Mouse (Mus musculus): ENCODE measurements at regions not wholly inside any gene's neighbourhood (a gene's known extent, or its start where the extent isn't known, plus 50 kb on each side); places are given as distances from the start of the nearest gene placed in this dataset.

GRCm38 (mm10) chr10:96761601-96762000 is 144.8 kb downstream of the Btg1 start:
- no peak overlapping the region for H3K4me3 ChIP-seq (ENCODE audit: low read depth, low read length)
- ATAC-seq (replicated peaks; ENCODE audit: insufficient number of reproducible peaks, low FRiP score, low TSS enrichment, low read depth) (no peak), DNase-seq (ENCODE audit: low spot score) (no peak)
- 91% methylated on average over 8 of the region's 8 CpGs for WGBS
- no peak overlapping the region for H3K9ac ChIP-seq (replicated peaks; ENCODE audit: low read length)
- H3K27ac ChIP-seq (replicated peaks; ENCODE audit: low read depth, low read length), result no peak overlapping the region
- H3K36me3 ChIP-seq (replicated peaks; ENCODE audit: control insufficient read depth, insufficient read depth, low read depth, low read length), result no peaks in the 10 kb centered on the region
- no peaks in the 10 kb centered on the region for H3K9me3 ChIP-seq (replicated peaks; ENCODE audit: control insufficient read depth, low read length)
- H3K27me3 ChIP-seq (ENCODE audit: control insufficient read depth, insufficient read depth, low read length), result no peaks in the 10 kb centered on the region
- no peaks in the 10 kb centered on the region for H3K4me1 ChIP-seq (ENCODE audit: control insufficient read depth, insufficient read depth, low read length)
- H3K4me2 ChIP-seq (ENCODE audit: low read depth, low read length), result no peak overlapping the region

- Histone ChIP-seq H3K9ac (replicated peaks; ENCODE audit: low read length) (no peak overlapping the region), H3K4me2 (ENCODE audit: low read depth, low read length) (no peak overlapping the region), H3K27ac (replicated peaks; ENCODE audit: low read depth, low read length) (no peak overlapping the region), H3K4me1 (ENCODE audit: control insufficient read depth, insufficient read depth, low read length) (no peaks in the 10 kb centered on the region), H3K9me3 (replicated peaks; ENCODE audit: control insufficient read depth, low read length) (no peaks in the 10 kb centered on the region), H3K27me3 (ENCODE audit: control insufficient read depth, insufficient read depth, low read length) (no peaks in the 10 kb centered on the region), H3K36me3 (replicated peaks; ENCODE audit: control insufficient read depth, insufficient read depth, low read depth, low read length) (no peaks in the 10 kb centered on the region), H3K4me3 (ENCODE audit: low read depth, low read length) (no peak overlapping the region)
- 70% methylated on average over 5 of the region's 5 CpGs for WGBS
- DNase-seq (ENCODE audit: low spot score) (no peak), ATAC-seq (replicated peaks; ENCODE audit: insufficient number of reproducible peaks, low FRiP score, low TSS enrichment, low read depth) (no peak)
These were observed 148.8 kb downstream of the Btg1 start for GRCm38 (mm10) chr10:96765626-96766025.

- Histone ChIP-seq H3K27ac (replicated peaks; ENCODE audit: low read depth, low read length) (no peak overlapping the region), H3K4me2 (ENCODE audit: low read depth, low read length) (no peak overlapping the region), H3K9me3 (replicated peaks; ENCODE audit: control insufficient read depth, low read length) (no peaks in the 10 kb centered on the region), H3K4me3 (ENCODE audit: low read depth, low read length) (no peak overlapping the region), H3K36me3 (replicated peaks; ENCODE audit: control insufficient read depth, insufficient read depth, low read depth, low read length) (no peaks in the 10 kb centered on the region), H3K27me3 (ENCODE audit: control insufficient read depth, insufficient read depth, low read length) (no peaks in the 10 kb centered on the region), H3K4me1 (ENCODE audit: control insufficient read depth, insufficient read depth, low read length) (no peaks in the 10 kb centered on the region), H3K9ac (replicated peaks; ENCODE audit: low read length) (no peak overlapping the region)
- ATAC-seq (replicated peaks; ENCODE audit: insufficient number of reproducible peaks, low FRiP score, low TSS enrichment, low read depth), result no peak
- 87% methylated on average over 1 of the region's 1 CpGs for WGBS
- DNase-seq (ENCODE audit: low spot score), result no peak
These were observed 161.4 kb downstream of the Btg1 start for GRCm38 (mm10) chr10:96778220-96778619.

- no peak overlapping the region for H3K4me2 ChIP-seq (ENCODE audit: low read depth, low read length)
- no peak overlapping the region for H3K4me3 ChIP-seq (ENCODE audit: low read depth, low read length)
- no peaks in the 10 kb centered on the region for H3K9me3 ChIP-seq (replicated peaks; ENCODE audit: control insufficient read depth, low read length)
- WGBS, result 87% methylated on average over 5 of the region's 5 CpGs
- H3K4me1 ChIP-seq (ENCODE audit: control insufficient read depth, insufficient read depth, low read length), result no peaks in the 10 kb centered on the region
- no peak overlapping the region for H3K27ac ChIP-seq (replicated peaks; ENCODE audit: low read depth, low read length)
- DNase-seq (ENCODE audit: low spot score), result no peak
- ATAC-seq (replicated peaks; ENCODE audit: insufficient number of reproducible peaks, low FRiP score, low TSS enrichment, low read depth), result no peak
- no peak overlapping the region for H3K9ac ChIP-seq (replicated peaks; ENCODE audit: low read length)
- no peaks in the 10 kb centered on the region for H3K27me3 ChIP-seq (ENCODE audit: control insufficient read depth, insufficient read depth, low read length)
- H3K36me3 ChIP-seq (replicated peaks; ENCODE audit: control insufficient read depth, insufficient read depth, low read depth, low read length), result no peaks in the 10 kb centered on the region
These were observed 167.2 kb downstream of the Btg1 start for GRCm38 (mm10) chr10:96783966-96784365.

GRCm38 (mm10) chr10:96786903-96787571 is 170.2 kb downstream of the Btg1 start:
- Histone ChIP-seq H3K9ac (replicated peaks; ENCODE audit: low read length) (no peak overlapping the region), H3K4me2 (ENCODE audit: low read depth, low read length) (no peak overlapping the region), H3K27me3 (ENCODE audit: control insufficient read depth, insufficient read depth, low read length) (no peaks in the 10 kb centered on the region), H3K9me3 (replicated peaks; ENCODE audit: control insufficient read depth, low read length) (no peaks in the 10 kb centered on the region), H3K4me1 (ENCODE audit: control insufficient read depth, insufficient read depth, low read length) (no peaks in the 10 kb centered on the region), H3K36me3 (replicated peaks; ENCODE audit: control insufficient read depth, insufficient read depth, low read depth, low read length) (no peaks in the 10 kb centered on the region), H3K27ac (replicated peaks; ENCODE audit: low read depth, low read length) (no peak overlapping the region), H3K4me3 (ENCODE audit: low read depth, low read length) (no peak overlapping the region)
- ATAC-seq (replicated peaks; ENCODE audit: insufficient number of reproducible peaks, low FRiP score, low TSS enrichment, low read depth) (no peak), DNase-seq (ENCODE audit: low spot score) (no peak)
- WGBS, result 73% methylated on average over 8 of the region's 8 CpGs

- Histone ChIP-seq H3K36me3 (replicated peaks; ENCODE audit: control insufficient read depth, insufficient read depth, low read depth, low read length) (no peaks in the 10 kb centered on the region), H3K9ac (replicated peaks; ENCODE audit: low read length) (no peak overlapping the region), H3K27ac (replicated peaks; ENCODE audit: low read depth, low read length) (no peak overlapping the region), H3K4me1 (ENCODE audit: control insufficient read depth, insufficient read depth, low read length) (no peaks in the 10 kb centered on the region), H3K9me3 (replicated peaks; ENCODE audit: control insufficient read depth, low read length) (no peaks in the 10 kb centered on the region), H3K27me3 (ENCODE audit: control insufficient read depth, insufficient read depth, low read length) (no peaks in the 10 kb centered on the region), H3K4me3 (ENCODE audit: low read depth, low read length) (no peak overlapping the region), H3K4me2 (ENCODE audit: low read depth, low read length) (no peak overlapping the region)
- ATAC-seq (replicated peaks; ENCODE audit: insufficient number of reproducible peaks, low FRiP score, low TSS enrichment, low read depth) (no peak), DNase-seq (ENCODE audit: low spot score) (no peak)
- WGBS, result 82% methylated on average over 1 of the region's 1 CpGs
These were observed 170.8 kb downstream of the Btg1 start for GRCm38 (mm10) chr10:96787572-96787946.

GRCm38 (mm10) chr10:96788352-96789016 is 171.7 kb downstream of the Btg1 start:
- no peaks in the 10 kb centered on the region for H3K9me3 ChIP-seq (replicated peaks; ENCODE audit: control insufficient read depth, low read length)
- no peak overlapping the region for H3K27ac ChIP-seq (replicated peaks; ENCODE audit: low read depth, low read length)
- H3K9ac ChIP-seq (replicated peaks; ENCODE audit: low read length), result no peak overlapping the region
- no peak overlapping the region for H3K4me2 ChIP-seq (ENCODE audit: low read depth, low read length)
- DNase-seq (ENCODE audit: low spot score) (no peak), ATAC-seq (replicated peaks; ENCODE audit: insufficient number of reproducible peaks, low FRiP score, low TSS enrichment, low read depth) (no peak)
- H3K4me1 ChIP-seq (ENCODE audit: control insufficient read depth, insufficient read depth, low read length), result no peaks in the 10 kb centered on the region
- H3K4me3 ChIP-seq (ENCODE audit: low read depth, low read length), result no peak overlapping the region
- no peaks in the 10 kb centered on the region for H3K27me3 ChIP-seq (ENCODE audit: control insufficient read depth, insufficient read depth, low read length)
- 82% methylated on average over 8 of the region's 8 CpGs for WGBS
- no peaks in the 10 kb centered on the region for H3K36me3 ChIP-seq (replicated peaks; ENCODE audit: control insufficient read depth, insufficient read depth, low read depth, low read length)

GRCm38 (mm10) chr10:96797116-96797515 is 180.3 kb downstream of the Btg1 start:
- no peak overlapping the region for H3K27ac ChIP-seq (replicated peaks; ENCODE audit: low read depth, low read length)
- no peak overlapping the region for H3K9ac ChIP-seq (replicated peaks; ENCODE audit: low read length)
- no peaks in the 10 kb centered on the region for H3K4me1 ChIP-seq (ENCODE audit: control insufficient read depth, insufficient read depth, low read length)
- no peaks in the 10 kb centered on the region for H3K36me3 ChIP-seq (replicated peaks; ENCODE audit: control insufficient read depth, insufficient read depth, low read depth, low read length)
- no peak for DNase-seq (ENCODE audit: low spot score)
- H3K4me3 ChIP-seq (ENCODE audit: low read depth, low read length), result no peak overlapping the region
- 78% methylated on average over 6 of the region's 6 CpGs for WGBS
- no peaks in the 10 kb centered on the region for H3K27me3 ChIP-seq (ENCODE audit: control insufficient read depth, insufficient read depth, low read length)
- H3K4me2 ChIP-seq (ENCODE audit: low read depth, low read length), result no peak overlapping the region
- no peaks in the 10 kb centered on the region for H3K9me3 ChIP-seq (replicated peaks; ENCODE audit: control insufficient read depth, low read length)
- no peak for ATAC-seq (replicated peaks; ENCODE audit: insufficient number of reproducible peaks, low FRiP score, low TSS enrichment, low read depth)
